Mouse (Mus musculus) midbrain, embryonic 11.5 days (tissue): ENCODE measurements around the gene Ctdsp1. TPM values are rescaled to one million over a fixed set of nuclear protein-coding genes. Genes with fewer than 3 reads are reported as not detected.
A peak's percentile ranks its signal among the peaks of the same experiment; 100 is the strongest.
"Not testable (repeated sequence)": the region's sequence is repeated elsewhere in the genome, so short reads cannot be mapped to it uniquely, and the experiment has no call there.

Experiments used
- ATAC-seq: fragments of 200-750 bp; cut with Nextera tagmentation; 2 replicates; pipeline ENCODE4 v1.8.0; 2017; ENCODE audit warnings: moderate TSS enrichment, moderate library complexity; ENCODE audit not compliant: low FRiP score
- DNase-seq: peaks from one replicate; pipeline ENCODE4 v3.0.0; 2015; ENCODE audit warnings: low spot score; ENCODE audit errors: missing footprints
- H3K27ac ChIP-seq: fragments of 300-500 bp; sonication (generic); 2 replicates; pipeline ENCODE4 v1.5.1; 2014; ENCODE audit warnings: low read depth, low read length
- H3K27me3 ChIP-seq: fragments of 300-500 bp; sonication (generic); 2 replicates; pipeline ENCODE4 v1.6.1; 2014; ENCODE audit warnings: mild to moderate bottlenecking, low read length, moderate library complexity, mixed read lengths; ENCODE audit not compliant: control insufficient read depth, insufficient read depth
- H3K36me3 ChIP-seq: fragments of 300-500 bp; sonication (generic); 2 replicates; pipeline ENCODE4 v1.6.1; 2014; ENCODE audit warnings: mild to moderate bottlenecking, low read length, moderate library complexity, mixed read lengths; ENCODE audit not compliant: control insufficient read depth, insufficient read depth
- H3K4me1 ChIP-seq: fragments of 300-500 bp; sonication (generic); 2 replicates; pipeline ENCODE4 v1.6.1; 2014; ENCODE audit warnings: low read length; ENCODE audit not compliant: control insufficient read depth, insufficient read depth
- H3K4me2 ChIP-seq: fragments of 300-500 bp; sonication (generic); 2 replicates; pipeline ENCODE4 v1.6.1; 2014; ENCODE audit warnings: mild to moderate bottlenecking, moderate library complexity
- H3K4me3 ChIP-seq: fragments of 300-500 bp; sonication (generic); 2 replicates; pipeline ENCODE4 v1.5.1; 2014; ENCODE audit warnings: low read depth, low read length
- H3K9ac ChIP-seq: fragments of 300-500 bp; sonication (generic); 2 replicates; pipeline ENCODE4 v1.6.1; 2014; ENCODE audit warnings: low read length
- H3K9me3 ChIP-seq: fragments of 300-500 bp; sonication (generic); 2 replicates; pipeline ENCODE4 v1.6.1; 2016; ENCODE audit warnings: low read length; ENCODE audit not compliant: control insufficient read depth
- WGBS: fragments of 180-500 bp; shearing (Covaris S2); extraction: QIAGEN DNeasy Blood & Tissue Kit; methylation state at CpG from one replicate; pipeline ENCODE4 v1.1.7; 2014; 5-methylcytosine and 5-hydroxymethylcytosine counted together
- polyA plus RNA-seq: library from polyadenylated mRNA; unstranded; fragments of >200 nt; fragmentation: Nextera tagmentation; extraction: Ambion mirVana; gene quantifications from 2 replicates; pipeline ENCODE4 v1.2.1, GENCODE M21; 2014

The Ctdsp1 gene
- polyA plus RNA-seq, 1 experiment from 2014 or later, result 37.9 TPM

DNA sequence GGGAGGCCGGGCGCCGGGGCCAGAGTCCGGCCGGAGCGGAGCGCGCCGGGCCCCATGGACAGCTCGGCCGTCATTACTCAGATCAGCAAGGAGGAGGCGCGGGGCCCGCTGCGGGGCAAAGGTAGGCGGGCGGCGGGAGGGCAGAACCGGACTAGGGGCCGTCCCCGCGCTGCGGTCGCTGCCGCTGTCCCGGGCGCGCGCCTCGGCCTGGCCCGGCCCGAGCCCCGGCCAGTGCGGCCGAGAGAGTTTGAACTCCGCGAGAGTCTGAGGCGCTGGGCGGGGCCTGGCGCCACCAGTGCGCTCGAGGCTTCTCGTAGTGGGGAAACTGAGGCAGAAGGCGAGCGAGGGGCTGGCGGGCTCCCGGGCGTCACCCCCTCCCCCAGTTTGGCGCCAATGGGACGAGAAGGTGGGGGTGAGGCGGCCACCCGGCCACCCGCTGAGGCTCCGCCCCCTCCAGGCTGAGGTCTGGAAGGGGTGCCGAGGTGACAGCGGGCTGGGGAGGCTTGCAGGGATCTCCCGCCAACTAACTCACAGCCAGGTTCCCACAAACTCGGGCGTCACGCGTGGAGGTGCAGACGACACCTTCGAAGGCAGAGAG lies 634 bp downstream of the Ctdsp1 start:
- Histone ChIP-seq H3K4me3 (peak overlapping the region; percentile 78), H3K36me3 (peaks cover 13% of the 10 kb centered on the region), H3K4me2 (peak overlapping the region; percentile 79), H3K27ac (peak overlapping the region; percentile 82), H3K27me3 (peaks cover 10% of the 10 kb centered on the region), H3K9ac (peak overlapping the region; percentile 89), H3K9me3 (no peaks in the 10 kb centered on the region), H3K4me1 (peaks cover 26% of the 10 kb centered on the region)
- DNase-seq (peak; percentile 95), ATAC-seq (peak; percentile 53)
- under 1% methylated on average over 59 of the region's 63 CpGs for WGBS

DNA sequence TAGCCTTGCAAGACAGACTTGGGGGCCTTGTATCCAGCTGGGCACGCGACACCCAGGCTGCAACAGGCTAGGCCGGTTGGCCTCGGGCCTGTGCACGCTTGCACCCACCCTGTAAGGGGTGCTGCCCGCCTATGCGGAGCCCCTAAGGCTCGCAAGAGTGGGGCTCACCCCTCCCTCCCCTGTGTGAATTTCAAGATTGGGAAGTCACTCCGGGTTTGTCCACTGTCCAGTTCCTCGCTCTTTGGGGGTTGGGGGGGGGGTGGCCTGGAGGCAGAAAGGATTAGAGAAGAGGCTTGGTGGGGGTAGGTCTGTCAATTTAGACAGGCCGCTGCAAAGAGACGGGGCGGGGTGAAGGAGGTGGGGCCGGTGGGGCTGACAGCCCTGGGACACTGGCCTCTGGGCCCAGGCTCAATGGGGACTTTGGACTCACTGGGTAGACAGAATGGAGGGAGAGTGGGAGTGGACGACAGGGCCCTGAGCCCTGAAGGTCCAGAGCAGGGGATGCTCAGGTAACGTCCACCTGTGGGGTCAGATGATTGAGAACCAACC lies 1.2 kb downstream of the Ctdsp1 start:
- peak overlapping the region; percentile 79 for H3K4me2 ChIP-seq
- WGBS, result 2% methylated on average over 16 of the region's 16 CpGs
- no peaks in the 10 kb centered on the region for H3K9me3 ChIP-seq
- peak overlapping the region; percentile 78 for H3K4me3 ChIP-seq
- peaks cover 10% of the 10 kb centered on the region for H3K27me3 ChIP-seq
- DNase-seq (peak; percentile 88), ATAC-seq (peak; percentile 35)
- H3K36me3 ChIP-seq, result peaks cover 13% of the 10 kb centered on the region
- H3K27ac ChIP-seq, result peak overlapping the region; percentile 82
- H3K4me1 ChIP-seq, result peaks cover 22% of the 10 kb centered on the region
- H3K9ac ChIP-seq, result peak overlapping the region; percentile 89

GRCm38 (mm10) chr1:74393010-74393409 lies 1.7 kb downstream of the Ctdsp1 start:
- Histone ChIP-seq H3K36me3 (peaks cover 13% of the 10 kb centered on the region), H3K4me1 (peaks cover 23% of the 10 kb centered on the region), H3K27me3 (peaks cover 10% of the 10 kb centered on the region), H3K4me2 (peak overlapping the region; percentile 79), H3K9ac (peak overlapping the region; percentile 89), H3K4me3 (peak overlapping the region; percentile 78), H3K27ac (no peak overlapping the region), H3K9me3 (no peaks in the 10 kb centered on the region)
- WGBS, result 42% methylated on average over 7 of the region's 7 CpGs
- ATAC-seq (no peak), DNase-seq (no peak)

- 91% methylated on average over 9 of the region's 9 CpGs for WGBS
- ATAC-seq (no peak), DNase-seq (no peak)
- Histone ChIP-seq H3K9me3 (no peaks in the 10 kb centered on the region), H3K4me2 (no peak overlapping the region), H3K36me3 (peaks cover 13% of the 10 kb centered on the region), H3K27me3 (peaks cover 10% of the 10 kb centered on the region), H3K27ac (no peak overlapping the region), H3K4me1 (peaks cover 24% of the 10 kb centered on the region), H3K9ac (no peak overlapping the region), H3K4me3 (no peak overlapping the region)
Observed at GRCm38 (mm10) chr1:74393697-74394096, 2.4 kb downstream of the Ctdsp1 start.

DNA sequence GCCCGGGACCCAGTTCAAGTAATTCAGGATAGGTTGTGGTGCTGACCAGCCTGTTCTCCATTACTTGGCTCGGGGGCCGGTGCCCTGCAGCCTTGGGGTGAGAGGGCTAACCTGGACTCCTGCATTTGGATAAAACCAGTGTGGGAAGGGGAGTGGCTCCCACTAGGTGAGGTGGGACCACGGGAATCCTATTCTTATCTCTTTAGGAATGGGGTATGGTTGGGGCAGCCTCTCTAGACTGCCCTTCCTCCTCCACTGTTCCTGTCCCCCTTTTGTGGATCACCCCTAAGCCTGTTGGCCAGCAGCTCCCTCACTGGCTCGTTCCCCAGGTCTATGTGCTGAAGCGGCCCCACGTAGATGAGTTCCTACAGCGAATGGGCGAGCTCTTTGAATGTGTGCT lies 3.0 kb downstream of the Ctdsp1 start:
- Histone ChIP-seq H3K4me1 (peaks cover 24% of the 10 kb centered on the region), H3K4me3 (no peak overlapping the region), H3K27me3 (peaks cover 7% of the 10 kb centered on the region), H3K36me3 (peaks cover 13% of the 10 kb centered on the region), H3K9ac (no peak overlapping the region), H3K4me2 (no peak overlapping the region), H3K9me3 (no peaks in the 10 kb centered on the region), H3K27ac (no peak overlapping the region)
- no peak for DNase-seq
- no peak for ATAC-seq
- 93% methylated on average over 9 of the region's 9 CpGs for WGBS

DNA sequence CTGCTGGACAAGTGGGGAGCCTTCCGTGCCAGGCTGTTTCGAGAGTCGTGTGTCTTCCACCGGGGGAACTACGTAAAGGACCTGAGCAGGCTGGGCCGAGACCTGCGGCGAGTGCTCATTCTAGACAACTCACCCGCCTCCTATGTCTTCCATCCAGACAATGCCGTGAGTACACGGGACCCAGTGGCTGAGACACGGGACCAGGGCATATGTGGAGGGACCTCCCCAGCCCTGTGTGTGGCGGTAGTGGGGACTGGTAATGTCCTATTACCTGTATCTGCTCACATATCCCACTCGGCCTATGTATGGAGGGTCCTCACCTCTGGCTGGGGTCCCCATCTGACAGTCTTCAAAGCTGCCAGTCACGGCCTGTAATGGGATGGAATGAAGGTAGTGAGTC lies 3.5 kb downstream of the Ctdsp1 start:
- Histone ChIP-seq H3K9me3 (no peaks in the 10 kb centered on the region), H3K36me3 (peaks cover 13% of the 10 kb centered on the region), H3K4me3 (no peak overlapping the region), H3K27me3 (peaks cover 4% of the 10 kb centered on the region), H3K4me2 (no peak overlapping the region), H3K9ac (no peak overlapping the region), H3K4me1 (peaks cover 21% of the 10 kb centered on the region), H3K27ac (no peak overlapping the region)
- ATAC-seq (no peak), DNase-seq (no peak)
- WGBS, result 87% methylated on average over 15 of the region's 15 CpGs

- no peaks in the 10 kb centered on the region for H3K9me3 ChIP-seq
- H3K27me3 ChIP-seq, result peaks cover 1% of the 10 kb centered on the region
- DNase-seq (no peak), ATAC-seq (no peak)
- WGBS, result 89% methylated on average over 13 of the region's 13 CpGs
- no peak overlapping the region for H3K9ac ChIP-seq
- H3K4me2 ChIP-seq, result no peak overlapping the region
- H3K4me1 ChIP-seq, result peaks cover 17% of the 10 kb centered on the region
- H3K27ac ChIP-seq, result no peak overlapping the region
- H3K36me3 ChIP-seq, result peaks cover 13% of the 10 kb centered on the region
- no peak overlapping the region for H3K4me3 ChIP-seq
Observed at GRCm38 (mm10) chr1:74395290-74395689, 4.0 kb downstream of the Ctdsp1 start.

GRCm38 (mm10) chr1:74396456-74397222 lies 5.3 kb downstream of the Ctdsp1 start:
- H3K4me3 ChIP-seq, result peak overlapping the region; percentile 40
- peak overlapping the region; percentile 63; the same call in 1 of the 2 replicates for H3K9ac ChIP-seq
- H3K27me3 ChIP-seq, DNase-seq, ATAC-seq, H3K27ac ChIP-seq, H3K9me3 ChIP-seq: not testable (repeated sequence)
- peaks cover 13% of the 10 kb centered on the region for H3K36me3 ChIP-seq
- peaks cover 12% of the 10 kb centered on the region for H3K4me1 ChIP-seq
- WGBS, result 10% methylated on average over 12 of the region's 12 CpGs
- peak overlapping the region; percentile 76 for H3K4me2 ChIP-seq
